Mouse (Mus musculus) frontal cortex, postnatal 36 days (tissue): ENCODE measurements around the gene 1700010B08Rik.

Source experiments
- DNase-seq, 2 experiments: peaks; one replicate each; pipeline ENCODE4 v3.0.0; 2022; ENCODE audit warnings: low spot score in 2 of 2

1700010B08Rik gene

GRCm38 (mm10) chr2:173722251-173722857 lies 3.1 kb downstream of the 1700010B08Rik start:
- DNase-seq: no peak

- no peak for DNase-seq
Observed at GRCm38 (mm10) chr2:173724382-173724781, 5.2 kb downstream of the 1700010B08Rik start.

DNA sequence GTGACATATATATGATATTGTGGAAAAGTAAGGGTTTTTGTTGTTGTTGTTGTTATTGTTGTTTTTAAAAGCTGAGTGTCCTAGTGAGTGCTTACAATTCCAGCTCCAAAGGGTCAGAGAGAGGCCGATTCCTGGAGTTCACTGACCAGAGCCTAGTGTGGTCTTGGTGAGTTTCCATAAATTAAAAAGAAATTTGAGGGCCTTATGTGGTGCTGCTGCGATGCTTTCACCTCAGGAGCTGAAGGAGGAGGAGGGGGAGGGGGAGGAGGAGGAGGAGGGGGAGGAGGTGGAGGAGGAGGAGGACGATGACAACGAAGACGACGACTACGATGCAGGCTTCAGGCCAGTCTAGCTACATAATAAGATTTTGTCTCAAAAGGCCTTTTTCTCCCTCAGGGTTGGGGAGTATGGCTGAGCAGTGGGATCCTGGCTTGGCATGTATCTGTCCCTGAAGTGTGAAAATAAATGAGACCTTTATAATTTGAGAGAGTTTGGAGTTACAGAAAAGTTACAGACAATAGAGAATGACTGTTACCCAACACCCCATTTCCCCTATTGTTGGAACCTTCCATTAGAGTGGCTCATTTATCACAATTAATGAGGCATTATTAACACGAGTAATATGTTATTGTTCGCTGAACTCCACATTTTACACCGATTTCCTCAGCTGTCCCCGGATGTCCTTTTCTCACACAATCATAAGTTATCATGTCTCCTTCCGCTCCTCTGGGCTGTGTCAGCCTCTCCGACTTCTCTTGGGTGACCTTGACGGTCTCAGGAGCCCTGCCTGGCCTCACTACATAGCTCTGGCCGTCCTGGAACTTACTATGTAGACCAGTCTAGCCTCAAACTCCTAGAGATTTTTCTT lies 6.0 kb downstream of the 1700010B08Rik start:
- DNase-seq: no peak

DNA sequence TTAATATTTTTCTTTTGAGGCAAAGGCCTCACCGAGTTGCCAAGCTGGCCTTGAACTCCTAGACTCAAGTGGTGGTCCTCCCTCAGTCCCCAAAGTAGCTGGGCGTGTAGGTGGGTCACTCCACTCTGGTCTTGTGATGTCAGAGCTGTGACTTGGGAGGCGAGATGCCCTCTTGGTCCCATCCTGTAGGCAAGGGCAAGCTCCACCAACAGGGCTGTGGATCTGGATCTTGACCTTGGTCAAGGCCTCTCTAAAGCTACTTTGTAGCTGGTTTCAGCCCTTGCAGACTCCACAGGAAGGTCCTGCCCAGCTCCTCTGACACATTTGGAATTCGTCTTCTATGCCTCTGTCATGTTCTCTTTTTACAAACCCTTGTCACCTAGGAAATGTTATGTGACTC lies 6.6 kb downstream of the 1700010B08Rik start:
- DNase-seq: no peak

DNA sequence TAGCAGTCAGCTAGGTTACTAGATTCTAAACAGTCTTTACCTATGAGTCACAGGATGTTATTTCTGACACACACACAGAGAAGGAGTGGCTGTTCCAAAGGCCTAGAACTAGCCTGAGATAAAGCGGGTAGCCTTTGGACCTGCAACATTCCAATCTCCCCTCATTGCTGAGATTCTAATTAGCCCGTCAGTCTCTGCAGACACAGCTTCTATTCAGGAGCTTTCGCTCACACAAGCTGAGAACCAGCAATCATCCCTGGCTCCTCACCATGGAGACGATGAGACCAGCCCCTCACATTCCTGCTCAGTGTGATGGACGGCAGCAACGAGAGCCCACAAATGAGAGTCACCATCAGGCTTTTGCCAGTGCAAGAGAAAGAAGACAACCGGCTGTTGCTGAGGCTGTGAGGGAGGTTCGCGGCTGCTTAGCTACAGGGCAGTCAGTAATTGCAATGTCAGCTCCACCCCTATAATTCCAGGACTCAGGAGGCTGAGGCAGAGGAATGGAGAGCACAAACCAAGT lies 11.3 kb downstream of the 1700010B08Rik start:
- peak in 1 of 2 experiments; percentile 9 for DNase-seq

DNA sequence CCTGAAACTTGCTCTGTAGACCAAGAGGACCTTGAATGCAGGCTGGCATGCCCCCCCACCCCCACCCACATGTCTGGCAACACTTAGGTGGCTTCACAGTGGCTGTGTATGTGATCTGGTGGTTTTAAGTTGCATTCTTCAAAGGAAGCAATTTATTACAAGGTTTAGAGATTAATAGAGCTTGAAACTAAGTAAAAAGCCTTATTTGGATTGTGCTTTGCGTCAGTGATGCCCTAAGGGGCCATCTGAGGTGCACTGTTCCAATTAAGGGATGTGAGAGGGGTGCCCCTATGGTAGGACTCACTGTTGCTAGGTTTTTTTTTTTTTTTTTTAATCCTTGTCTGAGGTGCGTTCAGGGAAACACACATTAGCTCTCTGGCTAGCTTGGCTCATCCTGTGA lies 15.2 kb downstream of the 1700010B08Rik start:
- no peak for DNase-seq

DNA sequence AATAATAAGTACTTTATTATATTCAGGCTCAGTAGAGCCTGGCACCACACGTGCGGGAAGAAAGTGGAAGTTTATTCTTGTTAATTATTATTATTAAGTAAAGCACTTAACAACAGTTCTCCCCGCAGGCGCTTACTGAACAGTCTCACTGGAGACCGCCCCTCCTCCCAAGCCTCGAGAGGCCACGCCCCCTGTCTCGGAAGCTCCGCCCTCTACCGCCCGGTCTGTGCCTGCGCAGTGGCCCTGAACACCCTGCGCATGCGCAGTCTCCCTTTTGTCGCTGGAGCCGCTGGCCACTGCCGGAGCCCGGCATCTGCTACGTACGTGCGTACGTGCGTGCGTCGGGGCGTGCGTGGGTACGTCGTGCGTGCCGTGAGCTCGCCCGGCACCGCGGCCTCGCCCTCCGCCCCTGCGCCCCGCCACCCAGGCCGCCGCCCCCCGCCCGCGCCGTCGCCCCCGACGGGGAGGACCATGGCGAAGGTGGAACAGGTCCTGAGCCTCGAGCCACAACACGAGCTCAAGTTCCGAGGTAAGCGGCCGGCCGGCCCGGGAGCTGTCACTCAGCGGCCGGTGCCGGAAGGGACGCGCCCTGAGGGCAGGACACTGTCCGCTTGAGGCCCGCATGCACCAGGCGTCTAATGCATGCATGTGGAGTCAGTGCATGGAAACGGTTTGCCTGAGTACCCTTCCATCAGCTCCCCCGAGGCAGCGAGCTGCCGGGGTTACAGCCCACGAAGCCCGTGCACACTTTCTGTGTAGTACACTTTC lies 18.2 kb downstream of the 1700010B08Rik start, which contains the start of gene Vapb:
Gene Vapb (plus strand): TSS at position 290 of the 768 bp plus-strand sequence.
- DNase-seq: peak; percentile 99 to 100

DNA sequence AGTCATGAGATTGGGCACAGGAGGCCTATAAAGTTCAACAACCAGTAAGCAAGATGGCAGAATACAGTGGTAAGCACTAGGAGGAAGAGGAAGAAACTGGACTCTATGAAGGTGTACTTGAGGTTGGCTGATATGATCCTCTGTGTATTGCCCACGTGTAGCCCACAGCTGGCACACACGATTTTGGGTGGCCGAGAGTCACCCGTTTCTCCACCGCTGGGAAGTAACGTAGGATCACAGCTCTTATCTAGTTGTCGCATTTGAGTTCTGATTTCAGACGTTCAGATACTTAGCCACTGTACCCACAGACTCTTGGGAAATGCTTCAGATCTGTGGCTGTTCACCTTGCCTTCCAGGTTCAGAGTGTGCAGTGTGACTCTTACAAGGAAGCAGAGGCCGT lies 19.0 kb downstream of the 1700010B08Rik start:
- no peak for DNase-seq

DNA sequence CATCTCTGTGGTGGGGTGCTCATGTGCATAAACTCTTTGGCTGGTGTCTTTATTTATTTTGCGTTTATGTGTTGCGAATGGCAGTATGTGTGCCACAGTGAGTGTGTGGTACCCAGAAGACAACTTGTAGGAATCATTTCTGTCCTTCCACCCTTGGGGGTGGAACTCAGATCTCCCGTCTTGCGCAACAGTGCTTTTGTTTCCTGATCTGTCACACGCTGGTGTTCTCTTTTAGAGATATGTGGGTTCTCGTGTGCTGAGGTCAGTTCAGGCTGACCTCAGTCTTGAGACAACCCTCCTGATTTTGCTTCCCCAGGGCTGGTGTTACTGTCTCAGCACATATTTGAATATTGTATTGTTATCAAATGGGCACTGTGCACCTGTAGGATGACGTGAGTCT lies 19.9 kb downstream of the 1700010B08Rik start:
- no peak for DNase-seq

DNA sequence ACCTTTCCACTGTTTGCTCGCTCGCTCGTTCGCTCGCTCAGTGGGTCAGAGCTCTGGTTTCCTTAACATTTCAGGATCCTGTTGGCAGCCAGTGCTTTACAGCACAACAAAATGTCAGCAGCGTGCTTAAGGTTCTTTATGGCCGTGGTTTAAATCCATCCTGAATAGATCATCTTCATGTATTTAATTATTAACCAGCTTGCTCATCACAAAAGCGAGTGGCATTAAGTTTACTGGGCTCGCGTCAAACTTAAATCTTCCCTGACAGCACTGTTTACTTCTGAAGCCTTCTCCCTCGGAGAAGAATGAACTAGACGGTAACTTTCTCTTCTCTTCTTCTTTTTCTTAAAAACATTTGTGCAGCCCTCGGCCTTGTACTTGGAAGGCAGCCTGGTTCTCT lies 22.9 kb downstream of the 1700010B08Rik start:
- no peak for DNase-seq

GRCm38 (mm10) chr2:173742744-173743143 lies 23.5 kb downstream of the 1700010B08Rik start:
- no peak for DNase-seq

DNA sequence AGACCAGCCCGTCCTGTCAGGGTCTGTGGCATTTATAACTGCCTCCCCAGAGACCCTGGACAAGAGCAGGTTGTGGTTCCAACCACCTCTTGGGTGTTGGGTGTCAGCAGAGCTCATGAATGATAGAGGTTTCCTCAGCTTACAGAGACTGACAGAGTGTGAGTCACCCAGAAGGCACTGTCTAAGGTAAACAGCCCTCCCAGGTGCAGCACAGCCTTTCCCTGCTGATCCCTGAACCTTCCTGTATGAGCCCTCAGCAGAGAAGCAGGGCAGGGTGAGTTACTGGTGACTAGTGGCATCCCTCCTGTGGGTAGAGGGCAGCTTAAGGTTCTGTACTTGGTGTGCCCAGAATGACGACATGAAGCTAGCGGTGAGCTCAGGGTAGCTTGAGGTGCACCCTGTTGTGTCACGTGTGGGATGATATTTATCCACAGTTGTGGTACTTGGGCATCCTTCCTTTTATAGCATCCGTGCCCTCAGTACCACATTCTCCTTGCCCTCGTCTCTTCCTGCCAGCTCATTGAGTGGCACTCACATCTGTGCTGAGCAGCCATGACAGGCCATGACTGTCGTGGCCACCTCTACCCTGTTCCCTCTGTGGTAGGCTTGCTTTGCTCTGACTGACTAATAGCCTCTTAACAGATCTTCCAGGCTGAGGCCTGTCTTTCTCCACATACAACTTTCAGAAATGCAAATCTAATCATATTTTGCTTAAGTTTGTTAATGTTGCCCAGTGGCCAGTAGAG lies 25.0 kb downstream of the 1700010B08Rik start:
- DNase-seq: no peak

GRCm38 (mm10) chr2:173748961-173749659 lies 29.9 kb downstream of the 1700010B08Rik start:
- DNase-seq: no peak

GRCm38 (mm10) chr2:173755433-173756144 lies 36.4 kb downstream of the 1700010B08Rik start:
- DNase-seq: no peak

DNA sequence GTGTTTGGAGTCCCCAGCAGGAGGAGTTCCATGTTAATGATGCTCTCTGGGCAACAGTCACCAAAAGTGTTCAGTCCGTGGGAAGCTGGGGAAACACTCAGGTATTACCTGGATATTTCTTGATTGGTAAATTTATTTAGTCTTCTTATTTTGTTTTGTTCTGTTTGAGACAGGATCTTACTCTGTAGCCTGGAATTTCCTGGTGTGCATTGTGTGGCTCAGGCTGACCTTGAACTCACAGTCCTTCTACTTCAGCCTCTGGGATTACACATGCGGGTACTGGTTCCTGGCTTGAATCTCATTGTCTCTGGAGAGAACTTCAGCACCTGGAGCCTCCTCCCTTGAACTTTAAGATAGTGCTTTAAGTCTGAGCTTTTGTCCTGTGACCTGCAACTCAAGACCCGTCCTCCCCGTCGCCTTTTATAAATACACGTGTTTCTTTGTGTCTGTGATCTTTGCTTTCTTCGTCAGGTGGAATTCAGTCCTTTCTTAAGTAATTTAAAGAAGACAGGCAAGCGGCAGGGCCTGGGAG lies 38.5 kb downstream of the 1700010B08Rik start:
- no peak for DNase-seq

GRCm38 (mm10) chr2:173760607-173761006 lies 41.4 kb downstream of the 1700010B08Rik start:
- no peak for DNase-seq

- no peak for DNase-seq
Observed at GRCm38 (mm10) chr2:173764629-173765028, 45.4 kb downstream of the 1700010B08Rik start.

DNA sequence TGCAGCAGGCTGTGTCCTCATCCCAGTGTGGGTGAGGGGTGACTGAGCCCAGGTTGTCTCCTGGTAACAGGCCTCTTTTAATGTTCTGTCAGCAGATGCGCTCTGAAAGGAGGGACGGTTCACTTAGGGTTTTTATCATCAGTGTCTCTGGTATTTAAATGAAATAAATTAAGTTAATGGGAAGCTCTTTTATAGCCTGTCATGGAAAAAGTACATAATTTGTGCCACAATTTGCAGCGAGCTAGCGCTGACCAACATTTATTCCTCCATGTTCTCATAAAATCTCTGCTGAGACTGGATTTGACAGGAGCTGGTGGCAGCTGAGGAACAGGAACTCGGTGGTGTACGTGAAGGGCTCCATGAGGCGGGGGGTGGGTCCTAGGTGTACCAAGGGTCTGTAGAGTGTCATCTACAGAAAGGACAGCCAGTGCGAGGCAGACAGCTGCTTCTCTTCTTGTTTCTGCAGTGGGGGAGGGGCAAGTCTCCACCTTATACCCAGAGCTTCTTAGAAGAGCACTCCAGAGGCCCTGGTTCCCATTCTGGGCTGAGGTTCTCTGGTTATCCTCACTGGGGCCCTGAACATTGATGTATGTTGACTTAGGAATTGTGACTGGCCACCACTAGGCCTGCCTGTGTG lies 48.9 kb downstream of the 1700010B08Rik start:
- no peak for DNase-seq

DNA sequence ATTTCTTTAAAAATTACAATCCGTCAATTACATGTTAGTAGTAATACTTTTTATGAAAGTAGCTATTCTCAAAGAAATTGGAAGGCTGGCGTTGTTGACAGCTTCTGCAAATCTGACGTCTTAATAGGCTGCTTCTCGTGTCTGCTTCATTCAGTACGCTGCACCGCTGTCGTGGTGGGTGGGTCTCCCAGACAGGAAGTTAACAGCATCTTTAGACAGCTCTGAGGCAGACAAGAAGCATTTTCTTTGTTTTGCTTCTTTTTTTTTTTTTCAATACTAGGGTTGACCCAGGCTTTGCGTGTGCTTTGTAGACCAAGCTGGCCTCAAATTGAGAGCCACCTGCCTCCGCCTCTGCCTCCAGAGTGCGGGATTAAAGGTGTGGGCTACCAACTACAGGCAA lies 50.0 kb downstream of the 1700010B08Rik start:
- no peak for DNase-seq
